Mouse (Mus musculus) R1 (cell line): ENCODE data around the gene Akt2.
"Not testable (repeated sequence)": the region's sequence is repeated elsewhere in the genome, so short reads cannot be mapped to it uniquely, and the experiment has no call there.

ENCODE experiments used
- DNase-seq: peaks from one replicate; pipeline ENCODE4 v3.0.0-alpha.2; 2018; ENCODE audit warnings: low read depth, low spot score

Akt2 gene

GRCm38 (mm10) chr7:27613751-27614499 is 22.6 kb downstream of the Akt2 start:
- DNase-seq = no peak

- no peak for DNase-seq
Measured at GRCm38 (mm10) chr7:27621028-27621427, 29.7 kb downstream of the Akt2 start.

DNA sequence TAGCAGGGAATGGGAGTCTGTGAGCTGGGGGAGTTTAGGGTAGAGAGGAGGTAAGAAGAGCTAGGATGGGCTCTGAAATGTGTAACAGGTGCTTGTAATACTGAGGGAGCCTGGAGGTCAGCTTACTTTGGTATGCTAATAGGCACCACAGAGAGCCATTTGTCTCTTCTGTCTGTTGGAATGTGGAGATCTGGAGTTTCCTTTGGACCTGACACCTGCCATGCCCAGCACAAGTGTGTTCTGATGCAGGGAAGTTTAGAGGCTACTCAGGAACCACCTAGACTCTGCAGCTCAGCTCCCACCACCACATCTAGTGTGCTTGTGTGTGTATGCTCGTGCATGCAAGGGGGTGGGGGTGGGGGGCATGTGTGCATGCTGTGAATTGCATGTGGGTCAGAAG is 30.9 kb downstream of the Akt2 start:
- peak; percentile 96 for DNase-seq

- DNase-seq = no peak
Measured at GRCm38 (mm10) chr7:27624967-27625366, 33.6 kb downstream of the Akt2 start.

- DNase-seq = peak; percentile 61
Measured at GRCm38 (mm10) chr7:27627707-27628106, 36.4 kb downstream of the Akt2 start.

DNA sequence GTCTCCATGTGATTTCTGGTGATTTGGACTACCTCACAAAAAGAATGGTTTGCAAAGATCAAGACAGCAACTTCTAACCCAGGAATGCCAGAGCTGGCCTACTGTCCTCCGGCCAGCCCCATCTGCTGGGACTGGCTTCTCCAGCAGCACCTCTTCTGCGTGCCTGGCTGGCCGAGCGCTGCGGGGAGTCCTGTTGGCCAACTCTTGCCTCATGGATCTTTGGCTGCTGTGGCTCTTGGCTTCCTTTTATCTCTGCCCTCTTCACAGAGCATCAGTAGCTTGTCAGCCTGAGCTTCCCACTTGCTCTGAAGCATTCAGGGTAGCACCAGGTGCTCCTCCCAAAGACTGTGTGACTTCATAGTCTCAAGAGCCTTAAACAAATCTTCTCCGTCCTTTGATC is 36.8 kb downstream of the Akt2 start:
- DNase-seq = no peak

GRCm38 (mm10) chr7:27628816-27629215 is 37.5 kb downstream of the Akt2 start:
- not testable (repeated sequence) for DNase-seq

DNA sequence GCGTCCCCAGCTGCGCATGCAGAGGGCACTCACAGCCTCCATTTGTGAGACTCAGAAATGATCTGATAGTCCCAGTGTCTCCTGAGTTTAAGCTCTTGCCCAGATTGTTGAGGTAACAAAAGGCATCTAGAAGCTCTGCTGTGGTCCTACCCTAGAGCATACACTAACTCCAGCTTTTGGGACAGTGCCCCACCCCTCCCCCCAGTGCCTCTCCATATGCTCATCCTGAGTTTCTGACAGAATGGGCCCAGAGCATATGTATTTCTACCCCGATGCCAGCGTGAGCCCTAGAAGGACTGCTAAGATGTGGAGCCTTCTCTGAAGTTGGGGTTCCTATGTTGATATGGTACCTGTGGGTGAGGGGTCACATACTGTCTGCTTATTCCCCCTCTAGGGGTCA is 40.1 kb downstream of the Akt2 start:
- no peak for DNase-seq

- no peak for DNase-seq
Measured at GRCm38 (mm10) chr7:27633166-27633565, 41.8 kb downstream of the Akt2 start.

- DNase-seq = no peak
Measured at GRCm38 (mm10) chr7:27634691-27635090, 43.3 kb downstream of the Akt2 start.

DNA sequence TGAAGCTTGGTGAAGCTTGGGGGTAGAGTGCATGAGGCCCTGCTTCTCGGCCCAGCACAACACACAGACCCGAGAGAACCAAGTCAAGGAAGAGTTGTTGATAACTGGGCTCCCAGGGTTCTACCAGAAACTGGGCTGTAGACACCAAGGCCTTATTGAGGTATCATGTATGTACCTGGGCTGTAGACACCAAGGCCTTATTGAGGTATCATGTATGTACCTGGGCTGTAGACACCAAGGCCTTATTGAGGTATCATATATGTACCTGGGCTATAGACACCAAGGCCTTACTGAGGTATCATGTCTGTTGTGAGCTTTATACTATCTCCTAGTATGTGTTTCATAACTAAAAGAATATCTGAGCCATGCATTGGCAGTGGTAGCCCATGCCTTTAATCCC is 43.7 kb downstream of the Akt2 start:
- DNase-seq = not testable (repeated sequence)

GRCm38 (mm10) chr7:27644471-27644870 is 53.1 kb downstream of the Akt2 start:
- peak; percentile 79 for DNase-seq

DNA sequence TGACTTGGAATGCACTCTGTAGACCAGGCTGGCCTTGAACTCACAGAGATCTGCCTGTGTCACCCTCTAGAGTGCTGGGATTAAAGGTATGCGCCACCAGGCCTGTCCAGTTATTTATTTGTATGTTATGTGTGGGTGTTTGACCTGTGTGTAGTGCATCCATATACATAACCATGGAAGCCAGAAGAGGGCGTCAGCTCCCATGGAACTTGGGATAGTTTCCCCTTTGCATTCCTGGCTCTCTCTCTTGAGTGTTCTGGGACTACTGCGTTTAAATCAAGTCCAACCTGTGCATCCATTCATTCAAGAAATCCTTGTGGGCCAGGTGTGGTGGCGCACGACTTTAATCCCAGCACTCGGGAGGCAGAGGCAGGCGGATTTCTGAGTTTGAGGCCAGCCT is 55.2 kb downstream of the Akt2 start:
- DNase-seq = peak; percentile 87

- peak; percentile 90 for DNase-seq
Measured at GRCm38 (mm10) chr7:27647281-27648002, 56.1 kb downstream of the Akt2 start.

DNA sequence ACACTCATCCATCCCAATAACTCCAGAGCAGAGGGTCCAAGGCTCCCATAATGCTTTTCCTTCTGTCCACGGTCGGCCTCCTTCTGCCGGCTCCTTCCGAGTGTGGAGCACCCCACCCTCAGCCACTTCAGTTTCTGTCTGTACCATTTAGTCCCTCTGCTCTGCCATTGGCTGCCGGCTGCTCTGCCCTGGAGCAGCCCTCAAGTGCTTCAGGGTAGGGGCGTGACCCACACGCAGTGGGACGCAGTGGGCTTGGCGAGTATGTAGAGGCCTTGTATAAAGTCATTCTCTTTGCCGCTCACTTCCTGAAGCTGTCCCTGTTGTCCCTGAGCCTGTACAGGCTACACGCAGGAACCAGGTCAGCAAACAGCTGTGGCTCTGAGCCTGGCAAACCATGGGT is 58.4 kb downstream of the Akt2 start:
- DNase-seq = peak; percentile 94

DNA sequence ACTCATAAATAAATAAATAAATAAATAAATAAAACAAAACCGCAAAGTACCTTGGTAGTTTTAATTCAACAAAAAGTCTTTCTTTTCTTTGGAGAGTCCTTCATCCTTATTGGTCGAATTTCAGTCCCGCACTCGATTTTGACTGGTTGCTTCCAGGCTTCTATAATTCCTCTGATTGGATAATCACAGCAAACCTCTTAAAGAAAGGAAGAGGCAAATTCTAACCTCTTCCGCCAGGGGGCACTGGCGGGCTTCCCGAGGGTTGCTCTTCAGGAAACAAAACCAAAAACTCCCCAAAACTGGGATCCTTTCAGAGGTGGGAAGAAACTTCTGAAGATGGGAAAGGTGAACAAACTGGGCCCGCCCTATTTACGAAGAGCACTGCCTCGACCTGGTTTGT is 59.6 kb downstream of the Akt2 start:
- peak; percentile 97 for DNase-seq

- peak; percentile 75 for DNase-seq
Measured at GRCm38 (mm10) chr7:27653681-27654437, 62.5 kb downstream of the Akt2 start, which contains the start of gene Ttc9b. Gene Ttc9b (plus strand): TSS chr7:27653915.

DNA sequence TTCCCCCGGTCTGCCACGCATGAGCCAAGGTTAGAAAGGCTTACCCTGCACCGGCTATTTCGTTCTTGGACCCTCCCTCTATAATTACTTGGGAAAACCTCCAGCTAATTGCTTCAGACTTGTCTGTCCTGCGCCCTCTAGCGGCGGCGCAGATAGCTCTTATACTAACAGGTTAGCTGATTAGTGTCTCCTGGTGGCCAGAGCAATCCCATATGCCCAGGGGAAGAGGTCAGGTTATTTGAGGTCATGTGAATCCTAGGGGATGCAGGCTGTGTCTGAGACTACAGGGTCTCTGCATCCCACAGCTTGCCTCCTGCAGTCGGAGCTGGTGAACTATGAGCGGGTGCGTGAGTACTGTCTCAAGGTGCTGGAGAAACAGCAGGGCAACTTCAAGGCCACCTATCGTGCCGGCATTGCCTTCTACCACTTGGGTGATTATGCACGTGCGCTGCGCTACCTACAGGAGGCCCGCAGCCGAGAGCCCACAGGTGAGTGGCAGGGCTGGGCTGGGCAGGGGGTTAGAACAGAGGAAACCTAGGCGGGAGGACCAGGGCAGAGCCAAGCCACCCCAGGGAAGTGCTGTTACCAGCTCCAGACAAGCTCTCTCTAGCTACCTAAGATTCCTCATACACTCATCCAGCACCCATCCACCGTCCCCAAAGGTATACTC is 63.4 kb downstream of the Akt2 start:
- DNase-seq = peak; percentile 78

GRCm38 (mm10) chr7:27655545-27655944 is 64.2 kb downstream of the Akt2 start:
- no peak for DNase-seq

- no peak for DNase-seq
Measured at GRCm38 (mm10) chr7:27656600-27656999, 65.2 kb downstream of the Akt2 start.

DNA sequence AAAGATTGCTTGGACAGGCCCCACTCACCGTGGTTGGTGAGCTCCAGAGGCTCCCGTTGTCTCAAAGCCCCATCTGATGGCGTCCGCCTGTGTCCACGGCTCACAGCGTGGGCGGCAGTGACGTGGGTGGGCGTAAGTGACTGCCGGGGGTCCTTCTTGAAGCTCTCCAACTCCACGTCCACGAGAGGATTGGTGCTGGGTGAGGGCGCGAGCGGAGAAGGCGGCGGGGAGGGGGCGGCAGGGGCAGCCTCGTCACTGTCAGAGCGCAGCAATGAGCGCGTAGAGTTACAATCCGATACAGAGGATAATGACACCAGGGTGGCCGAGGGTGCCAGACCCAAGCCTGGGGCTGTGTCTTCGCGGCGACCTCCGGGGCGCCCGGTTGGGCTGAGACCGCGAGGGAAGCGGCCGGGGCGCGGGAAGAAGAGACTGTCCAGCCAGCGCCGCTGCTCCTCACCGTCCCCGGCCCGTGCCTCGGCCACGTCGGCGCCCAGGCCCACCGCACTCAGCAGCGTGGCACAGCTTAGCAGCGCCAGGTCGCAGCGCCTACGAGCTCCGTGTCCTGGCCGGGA is 66.6 kb downstream of the Akt2 start:
- no peak for DNase-seq
